Mouse (Mus musculus): ENCODE measurements at regions not wholly inside any gene's neighbourhood (a gene's known extent, or its start where the extent isn't known, plus 50 kb on each side); places are given as distances from the start of the nearest gene placed in this dataset.

GRCm38 (mm10) chr8:25342501-25342900 lies 518.3 kb upstream of the Adam5 start:
- TF ChIP-seq POLR2A (IDR thresholded peaks at IDR 0.05; ENCODE audit: borderline replicate concordance, extremely low read depth, low read depth, low read length) = no peak
- no peak for TF ChIP-seq CTCF (IDR thresholded peaks at IDR 0.05; ENCODE audit: insufficient read depth, low read length)

All from lung, adult 2 months (tissue).